Mouse (Mus musculus): ENCODE data around the gene Atp8a2.

DNA sequence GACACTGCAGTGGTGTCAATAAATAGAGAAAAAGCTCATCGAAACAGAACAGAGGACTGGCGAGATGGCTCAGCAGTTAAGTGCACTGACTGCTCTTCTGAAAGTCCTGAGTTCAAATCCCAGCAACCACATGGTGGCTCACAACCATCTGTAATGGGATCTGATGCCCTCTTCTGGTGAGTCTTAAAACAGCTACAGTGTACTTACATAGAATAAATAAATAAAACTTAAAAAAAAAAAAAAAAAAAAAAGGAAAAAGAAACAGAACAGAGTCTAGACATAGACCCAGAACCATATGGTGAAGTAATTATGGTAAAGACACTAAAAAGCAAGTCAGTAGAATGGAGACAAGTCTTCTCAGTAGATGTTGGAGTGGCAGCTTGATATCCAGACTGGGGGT lies 15.7 kb downstream of the Atp8a2 start:
- TF ChIP-seq CTCF (IDR thresholded peaks at IDR 0.05; ENCODE audit: borderline replicate concordance, insufficient read depth, low read depth, low read length) = no peak
- no peak for TF ChIP-seq POLR2A (IDR thresholded peaks at IDR 0.05; ENCODE audit: borderline replicate concordance, insufficient read depth, low read length)

Data from cerebellum, adult 2 months (tissue).